Mouse (Mus musculus) heart, embryonic 13.5 days (tissue): Measurements from ENCODE around the gene Palm3. TPM values are rescaled to one million over a fixed set of nuclear protein-coding genes. Genes with fewer than 3 reads are reported as not detected.

Source experiments
- microRNA counts: library from miRNA; unstranded; fragments of <30 nt; microRNA quantifications from one replicate; lab custom pipeline; 2016
- microRNA-seq: library from miRNA; unstranded; fragments of <30 nt; microRNA quantifications from one replicate; pipeline ENCODE4, GENCODE M21; 2016
- polyA plus RNA-seq: library from polyadenylated mRNA; unstranded; fragments of >200 nt; fragmentation: Nextera tagmentation; extraction: Ambion mirVana; gene quantifications from 2 replicates; pipeline ENCODE4 v1.2.1, GENCODE M21; 2015

Palm3 gene
- polyA plus RNA-seq, 1 experiment from 2014 or later: 1.6 TPM

MicroRNA genes within 50 kb of the gene (microRNA counts, 519-probe panel; counts per million panel counts)
- microRNA mmu-miR-1199 (lab: Ali Mortazavi, UCI): 209 counts per million, percentile 61 among the panel's probes with 10 or more counts

Small RNA genes lying within 50 kb of the gene (microRNA-seq; reads per million reads assigned to microRNA genes)
- gene Mir1199: not detected
- 1.2 reads per million for gene Mir8111

Other genes with a start within 250 kb of the Palm3 start
- 8.5 and 8.7 TPM in 2 replicates for gene Adgrl1, start 121.4 kb upstream of the Palm3 start, polyA plus RNA-seq
- gene Gm10644, start 66.3 kb upstream of the Palm3 start, polyA plus RNA-seq: 0.41 and 0.55 TPM in 2 replicates
- gene Asf1b, start 66.0 kb upstream of the Palm3 start, polyA plus RNA-seq: 57.0 and 62.7 TPM in 2 replicates
- 197 and 206 TPM in 2 replicates for gene Prkaca, start 48.5 kb upstream of the Palm3 start, polyA plus RNA-seq
- 4.8 and 5.7 TPM in 2 replicates for gene Samd1, start 23.8 kb upstream of the Palm3 start, polyA plus RNA-seq
- 0.50 and 0.53 TPM in 2 replicates for gene 1700067K01Rik, start 20.0 kb upstream of the Palm3 start, polyA plus RNA-seq
- not detected in 2 replicates for gene 2210011C24Rik, start 9.3 kb upstream of the Palm3 start, polyA plus RNA-seq
- 4.6 and 5.4 TPM in 2 replicates for gene Il27ra, start 21.1 kb downstream of the Palm3 start, polyA plus RNA-seq
- 0.25 TPM in 1 of 2 replicates, not detected in the other for gene Rln3, start 23.5 kb downstream of the Palm3 start, polyA plus RNA-seq
- 0.86 and 0.93 TPM in 2 replicates for gene Gm10643, start 43.7 kb downstream of the Palm3 start, polyA plus RNA-seq
- 5.7 and 5.8 TPM in 2 replicates for gene Rfx1, start 45.4 kb downstream of the Palm3 start, polyA plus RNA-seq
- gene Dcaf15, start 83.3 kb downstream of the Palm3 start, polyA plus RNA-seq: 7.6 TPM in 2 replicates
- 0.06 and 0.12 TPM in 2 replicates for gene Podnl1, start 104.5 kb downstream of the Palm3 start, polyA plus RNA-seq
- gene Cc2d1a, start 126.5 kb downstream of the Palm3 start, polyA plus RNA-seq: 14.5 and 15.3 TPM in 2 replicates
- 0.82 and 0.88 TPM in 2 replicates for gene 4930432K21Rik, start 126.6 kb downstream of the Palm3 start, polyA plus RNA-seq
- gene Nanos3, start 163.7 kb downstream of the Palm3 start, polyA plus RNA-seq: 1.9 and 2.8 TPM in 2 replicates
- 9.1 and 9.3 TPM in 2 replicates for gene Zswim4, start 215.6 kb downstream of the Palm3 start, polyA plus RNA-seq
- 276 and 328 TPM in 2 replicates for gene D8Ertd738e, start 228.2 kb downstream of the Palm3 start, polyA plus RNA-seq
- 45.4 and 50.3 TPM in 2 replicates for gene Mri1, start 235.9 kb downstream of the Palm3 start, polyA plus RNA-seq
- 11.3 and 16.9 TPM in 2 replicates for gene Ccdc130, start 248.9 kb downstream of the Palm3 start, polyA plus RNA-seq